Mouse (Mus musculus): Measurements from ENCODE around the gene Gpd1.
A peak's percentile ranks its signal among the peaks of the same experiment; 100 is the strongest.

The Gpd1 gene

GRCm38 (mm10) chr15:99701999-99702900 lies 15.1 kb upstream of the Gpd1 start, which contains the start of gene Smarcd1:
Gene Smarcd1 (plus strand): TSS chr15:99702129.
- peak; percentile 87 for DNase-seq

DNA sequence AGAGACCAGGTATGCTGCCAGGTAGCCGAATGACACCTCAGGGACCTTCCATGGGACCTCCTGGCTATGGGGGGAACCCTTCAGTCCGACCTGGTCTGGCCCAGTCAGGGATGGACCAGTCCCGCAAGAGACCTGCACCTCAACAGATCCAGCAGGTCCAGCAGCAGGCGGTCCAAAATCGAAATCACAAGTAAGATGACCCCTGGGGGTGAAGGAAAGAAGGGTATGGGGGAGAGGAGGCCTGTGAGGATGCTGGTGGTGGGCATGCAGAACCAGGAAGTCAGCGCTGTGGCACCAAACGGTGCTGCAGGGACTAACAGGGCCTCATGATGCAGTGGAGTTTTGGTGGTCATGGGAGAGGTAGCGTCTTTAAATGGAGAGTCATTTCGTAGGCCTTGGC lies 14.2 kb upstream of the Gpd1 start:
- no peak for DNase-seq

- no peak for DNase-seq
These were observed 13.7 kb upstream of the Gpd1 start for GRCm38 (mm10) chr15:99703676-99704040.

DNA sequence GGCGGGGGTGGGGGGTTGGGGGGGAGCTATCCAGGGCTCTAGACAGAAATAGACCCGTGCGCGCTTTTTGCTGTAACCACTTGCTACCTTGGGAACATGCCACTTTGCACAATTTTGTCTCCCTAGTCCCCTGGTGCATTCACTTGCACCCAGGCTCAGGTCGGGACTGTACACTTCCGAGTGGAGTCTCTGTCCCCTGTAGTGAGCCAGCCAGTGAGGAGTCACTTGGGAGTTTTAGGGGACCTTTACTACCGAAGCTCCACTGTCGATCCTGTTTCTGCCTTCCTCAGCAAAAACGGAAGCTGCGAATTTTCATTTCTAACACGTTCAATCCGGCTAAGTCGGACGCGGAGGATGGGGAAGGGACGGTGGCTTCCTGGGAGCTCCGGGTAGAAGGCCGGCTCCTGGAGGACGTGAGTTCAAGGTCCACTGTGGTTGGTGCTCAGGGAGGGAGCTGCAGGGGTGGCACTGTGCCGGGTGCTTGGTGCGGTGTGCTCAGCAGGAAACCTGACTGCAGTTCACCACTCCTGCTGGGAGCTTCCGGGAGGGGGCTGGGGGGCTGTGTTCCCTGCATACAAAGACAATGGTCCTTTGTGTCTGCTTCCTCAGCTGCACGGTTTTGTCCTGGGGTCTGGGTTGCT lies 13.2 kb upstream of the Gpd1 start:
- DNase-seq, result peak; percentile 79

DNA sequence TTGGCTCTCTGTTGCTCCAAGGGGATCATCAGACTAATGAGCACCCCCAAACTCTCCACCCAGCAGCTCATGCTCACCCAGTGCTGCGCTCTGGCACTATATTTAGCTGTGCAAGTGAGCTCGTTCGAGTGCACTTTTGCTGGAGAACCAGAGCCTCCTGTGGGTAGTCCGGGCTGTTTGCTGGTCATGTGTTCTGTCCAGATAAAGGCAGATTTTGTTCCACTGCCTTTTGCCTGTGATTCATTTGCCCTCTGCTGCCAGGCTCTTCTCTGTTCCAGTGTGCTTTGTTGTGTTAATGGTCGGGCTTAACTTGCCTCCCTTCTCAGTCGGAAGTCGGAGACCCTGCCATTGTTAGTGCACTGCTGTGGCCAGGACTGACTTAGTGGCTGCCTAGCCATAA lies 12.4 kb upstream of the Gpd1 start:
- DNase-seq, result no peak

DNA sequence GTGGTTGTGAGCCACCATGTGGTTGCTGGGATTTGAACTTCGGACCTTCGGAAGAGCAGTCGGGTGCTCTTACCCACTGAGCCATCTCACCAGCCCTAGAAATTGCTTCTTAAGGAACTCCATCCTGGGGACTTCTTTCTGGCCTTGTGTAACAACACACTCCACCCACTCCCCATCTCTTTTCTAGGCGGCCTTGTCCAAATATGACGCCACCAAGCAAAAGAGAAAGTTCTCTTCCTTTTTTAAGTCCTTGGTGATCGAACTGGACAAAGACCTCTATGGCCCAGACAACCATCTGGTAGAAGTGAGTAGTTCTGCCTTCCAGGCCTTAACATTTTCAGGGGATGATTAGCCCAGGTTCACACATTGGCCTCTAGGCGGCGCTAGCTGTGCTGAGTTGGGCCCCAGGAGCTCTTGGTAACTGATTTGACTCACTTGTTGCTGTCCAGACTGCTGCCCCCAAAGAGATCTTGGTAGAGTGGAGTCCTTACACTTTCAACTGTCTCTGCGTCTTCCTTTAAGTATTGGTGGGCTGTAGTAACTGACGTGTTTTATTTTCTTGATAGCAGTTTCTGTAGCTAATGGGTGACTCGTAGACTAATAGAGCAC lies 11.8 kb upstream of the Gpd1 start, which contains the start of gene Gm17349:
Gene Gm17349, minus strand, starts transcription at position 51 of the 609 bp plus-strand sequence.
- DNase-seq, result no peak

GRCm38 (mm10) chr15:99708176-99708575 lies 9.1 kb upstream of the Gpd1 start:
- DNase-seq, result no peak

DNA sequence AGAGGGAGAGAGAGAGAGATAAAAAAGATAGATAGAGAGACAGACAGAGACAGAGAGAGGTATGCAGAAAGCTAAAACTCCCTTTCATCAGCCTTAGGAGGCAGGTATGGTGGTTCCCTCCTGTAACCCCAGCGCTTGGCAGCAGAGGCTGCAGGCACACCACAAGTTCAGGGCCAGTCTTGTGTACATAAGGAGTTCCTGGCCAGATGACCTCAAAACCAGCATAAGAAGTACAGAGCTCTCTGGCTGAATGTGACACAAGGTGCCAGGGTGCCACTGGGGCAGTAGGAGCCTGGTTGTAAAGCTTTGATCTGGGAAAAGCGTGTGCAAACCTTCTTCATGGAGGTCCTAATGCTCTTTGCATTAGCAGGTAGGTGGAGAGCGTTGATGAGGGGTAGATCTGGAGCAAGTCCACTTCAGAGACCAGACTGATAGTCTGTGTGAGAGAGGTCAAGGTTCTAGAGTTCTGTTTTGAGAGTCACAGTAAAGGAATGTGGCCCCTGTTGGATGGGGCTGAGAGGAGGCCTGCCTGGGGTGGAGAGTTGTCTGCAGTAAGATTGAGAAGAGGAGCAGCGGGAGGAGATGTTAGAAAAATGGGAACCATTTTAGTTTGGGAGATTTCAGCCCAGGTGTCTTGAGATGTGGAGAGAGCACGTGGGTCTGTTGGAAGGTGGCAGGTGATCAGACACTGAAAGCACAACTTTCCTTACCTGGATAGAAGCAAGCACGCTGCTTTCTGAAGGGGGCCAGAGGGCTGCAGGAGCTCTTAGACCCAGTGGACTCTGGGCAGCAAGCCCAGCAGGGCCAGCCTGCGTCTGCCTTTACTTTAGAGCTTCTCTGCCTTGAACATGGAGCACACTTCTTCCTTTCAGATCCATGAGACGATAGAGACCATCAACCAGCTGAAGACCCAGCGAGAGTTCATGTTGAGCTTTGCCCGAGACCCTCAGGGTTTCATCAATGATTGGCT lies 6.8 kb upstream of the Gpd1 start:
- no peak for DNase-seq

- no peak for DNase-seq
These were observed 5.8 kb upstream of the Gpd1 start for GRCm38 (mm10) chr15:99711491-99711890.

DNA sequence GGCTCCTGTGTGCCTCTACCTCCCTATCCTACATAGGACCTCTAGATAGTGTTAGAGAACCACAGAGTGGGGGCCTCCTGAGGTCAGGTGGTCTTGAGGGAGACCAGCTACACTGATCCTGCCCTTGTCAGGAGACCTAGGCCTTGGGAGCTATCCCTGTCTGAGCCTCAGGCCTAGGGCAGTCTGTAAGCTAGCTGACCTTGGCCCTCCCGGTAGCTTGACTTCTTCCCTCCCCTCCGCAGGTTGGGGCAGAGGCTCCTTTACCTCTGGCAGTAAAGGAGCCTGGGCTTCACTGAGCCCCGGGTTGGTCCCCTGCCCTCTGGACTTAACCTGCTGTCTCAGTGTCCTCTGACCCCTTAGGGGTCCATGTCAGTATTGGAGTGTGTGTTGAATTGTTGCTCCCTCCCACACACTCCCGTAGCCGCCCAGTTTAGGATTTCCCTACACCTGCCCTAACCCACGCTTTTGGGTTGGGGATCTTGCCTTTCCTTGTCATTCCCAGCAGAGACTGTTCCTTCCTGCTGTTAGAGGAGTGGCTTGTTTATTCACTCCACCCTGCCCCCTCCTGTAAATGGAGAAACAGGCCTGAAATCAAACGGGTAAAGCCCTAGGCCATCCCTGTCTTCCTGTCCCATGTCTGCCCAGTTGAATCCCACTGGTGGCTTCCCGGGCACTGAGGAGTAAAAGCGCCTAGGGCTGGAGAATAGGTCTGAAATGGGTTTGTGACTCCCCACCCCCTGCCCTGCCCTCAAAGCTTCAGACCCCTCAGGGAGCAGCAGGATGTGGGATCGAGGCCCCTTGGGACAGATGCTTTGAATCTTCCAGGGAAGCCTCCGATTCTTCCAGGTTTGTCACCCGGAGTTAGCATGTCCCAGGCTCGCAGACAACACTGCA lies 4.4 kb upstream of the Gpd1 start:
- no peak for DNase-seq

GRCm38 (mm10) chr15:99713569-99713968 lies 3.7 kb upstream of the Gpd1 start:
- no peak for DNase-seq

DNA sequence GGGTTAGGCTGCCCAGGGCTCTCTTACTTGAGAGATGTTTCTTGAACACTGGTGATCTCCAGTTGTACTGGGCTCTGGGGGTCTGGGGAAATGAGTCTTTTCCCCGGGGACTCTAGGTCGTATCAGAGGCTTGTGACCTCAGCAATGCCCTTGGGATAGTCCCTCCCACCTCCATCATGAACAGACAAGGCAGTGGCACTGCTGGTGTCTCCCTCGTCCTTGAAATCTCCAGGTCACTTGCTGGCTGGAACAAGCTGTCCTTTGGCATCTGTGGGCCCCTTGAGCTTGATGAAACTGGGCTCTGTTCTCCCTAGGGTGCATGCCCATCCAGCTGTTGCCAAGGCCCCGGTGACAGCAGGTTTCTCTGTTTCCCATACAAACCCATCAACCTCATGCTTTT lies 3.1 kb upstream of the Gpd1 start:
- no peak for DNase-seq

DNA sequence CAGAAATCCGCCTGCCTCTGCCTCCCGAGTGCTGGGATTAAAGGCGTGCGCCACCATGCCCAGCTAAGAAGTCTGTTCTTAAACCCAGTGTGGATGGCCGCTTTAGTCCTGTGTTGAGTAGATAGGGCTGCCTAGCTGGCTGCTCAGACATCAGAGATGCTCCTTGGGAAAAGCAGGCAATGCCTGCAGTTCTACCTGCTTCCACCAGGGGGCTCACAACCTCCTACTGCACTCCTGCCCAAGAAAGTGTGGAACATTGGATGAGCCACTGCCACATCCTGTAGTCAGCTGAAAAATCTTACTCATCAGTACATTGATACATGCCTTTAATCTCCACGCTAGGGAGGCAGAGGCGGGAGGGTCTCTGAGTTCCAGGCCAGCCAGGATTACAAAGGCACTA lies 2.5 kb upstream of the Gpd1 start:
- peak; percentile 78 for DNase-seq

GRCm38 (mm10) chr15:99715361-99715865 lies 1.9 kb upstream of the Gpd1 start:
- DNase-seq, result no peak

DNA sequence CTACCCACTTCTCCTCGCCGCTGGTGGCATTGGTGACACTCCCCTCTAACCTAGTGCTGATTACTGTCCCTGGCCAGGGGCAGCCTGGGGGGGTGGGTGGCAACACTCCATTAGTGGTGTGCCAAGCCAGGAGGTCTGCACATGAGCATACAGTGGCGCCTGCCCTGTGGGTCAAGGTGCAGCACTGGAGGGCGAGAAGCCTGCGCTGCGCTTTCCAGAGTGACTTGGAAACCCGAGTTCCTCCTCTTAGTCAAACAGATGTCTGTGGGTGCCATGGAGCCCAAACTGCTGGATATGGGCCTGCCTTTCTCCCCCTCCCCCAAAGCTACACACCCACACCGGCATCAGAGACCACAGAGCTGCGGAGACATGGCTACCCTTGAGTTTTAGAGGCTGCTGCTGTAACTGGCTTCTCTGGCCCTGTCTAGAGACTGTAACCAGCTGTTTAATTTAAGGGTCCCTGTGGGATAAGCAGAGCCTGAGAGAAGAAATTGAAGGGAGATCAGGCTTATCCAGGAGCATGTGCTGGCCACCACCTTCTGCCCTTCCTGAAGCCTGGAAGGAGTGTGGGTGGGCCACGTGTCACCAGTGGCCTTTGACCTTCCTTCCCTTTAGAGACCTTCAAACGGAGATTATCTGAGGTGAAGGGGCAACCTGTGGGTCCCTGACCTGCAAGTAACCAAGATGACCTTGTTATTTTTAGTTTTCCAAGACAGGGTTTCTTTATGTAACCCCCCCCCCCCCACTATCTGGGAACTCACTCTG lies 1.2 kb upstream of the Gpd1 start:
- DNase-seq, result peak; percentile 81

DNA sequence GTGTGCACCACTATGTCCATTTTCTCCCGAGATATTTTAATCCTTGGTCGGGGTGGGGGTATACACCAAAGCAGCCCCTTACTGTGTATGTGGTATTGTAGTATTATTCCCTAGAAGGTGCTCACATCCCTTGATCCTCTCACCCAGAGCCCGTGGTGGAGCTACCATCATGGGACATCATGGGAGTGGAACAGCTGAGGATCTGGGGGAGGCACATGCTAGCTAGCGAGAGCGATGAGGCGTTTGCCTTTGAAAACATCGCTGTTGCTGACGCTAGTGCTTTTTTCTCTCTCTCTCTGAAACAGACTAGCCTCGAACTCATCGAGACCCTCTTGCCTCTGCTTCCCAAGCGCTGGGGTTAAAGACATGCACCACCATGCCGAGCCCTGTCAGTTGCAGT lies 501 bp upstream of the Gpd1 start:
- no peak for DNase-seq

DNA sequence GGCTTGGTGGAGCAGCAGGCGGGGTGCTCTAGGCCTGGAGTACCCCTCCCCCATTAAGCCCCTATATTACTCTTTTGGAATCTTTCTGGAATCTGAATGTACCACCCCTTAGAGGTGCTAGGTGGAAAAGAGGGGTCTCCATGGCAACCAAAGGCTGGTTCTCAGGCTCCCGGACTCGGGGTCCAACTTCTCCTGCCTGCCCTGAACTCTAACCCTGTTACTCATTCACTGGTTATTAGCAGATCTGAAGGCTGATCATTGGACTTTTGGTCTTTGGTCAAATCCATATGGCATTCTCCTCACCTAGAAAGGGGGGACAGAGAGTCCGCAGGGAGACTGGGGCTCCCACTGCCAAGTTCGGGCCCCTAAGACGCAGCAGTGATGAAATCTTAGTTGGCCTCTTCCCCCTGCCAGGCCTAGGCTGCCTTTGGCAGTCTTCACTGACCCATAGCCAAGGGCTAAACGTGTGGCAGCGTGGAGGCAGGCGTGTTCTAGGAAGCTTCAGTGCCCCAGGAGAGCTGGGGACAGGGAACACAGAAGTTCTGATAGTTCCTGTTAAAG lies 1.2 kb downstream of the Gpd1 start:
- peak; percentile 85 for DNase-seq

DNA sequence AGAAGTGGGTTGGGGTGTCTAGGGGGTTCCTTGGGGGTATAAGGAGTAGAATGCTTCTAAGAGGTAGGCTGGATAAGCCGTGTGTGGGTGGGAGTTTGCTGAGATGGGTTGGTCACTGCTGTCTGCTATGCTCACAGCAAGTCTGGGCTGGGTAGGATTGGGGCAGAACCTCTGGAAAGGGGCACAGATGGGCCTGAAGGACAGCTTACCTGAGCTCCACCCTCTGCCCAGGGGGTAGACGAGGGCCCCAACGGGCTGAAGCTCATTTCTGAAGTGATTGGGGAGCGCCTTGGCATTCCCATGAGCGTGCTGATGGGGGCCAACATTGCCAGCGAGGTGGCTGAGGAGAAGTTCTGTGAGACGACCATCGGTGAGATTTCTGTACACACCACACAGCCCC lies 2.5 kb downstream of the Gpd1 start:
- no peak for DNase-seq

- no peak for DNase-seq
These were observed 4.8 kb downstream of the Gpd1 start for GRCm38 (mm10) chr15:99721921-99722743.
